Mouse (Mus musculus) olfactory bulb, adult 2 months (tissue): ENCODE measurements around the gene Ccnd2. TPM values are rescaled to one million over a fixed set of nuclear protein-coding genes. Genes with fewer than 3 reads are reported as not detected.
A peak's percentile ranks its signal among the peaks of the same experiment; 100 is the strongest.

ENCODE experiments used
- H3K27ac ChIP-seq: fragments of 200-500 bp; 2 replicates; pipeline ENCODE4 v1.5.1; 2012; ENCODE audit warnings: low read depth, low read length; ENCODE audit not compliant: insufficient read depth
- H3K4me1 ChIP-seq: fragments of 200-500 bp; 2 replicates; pipeline ENCODE4 v1.6.1; 2012; ENCODE audit warnings: low read length; ENCODE audit not compliant: control insufficient read depth, insufficient read depth
- H3K4me3 ChIP-seq: fragments of 200-500 bp; 2 replicates; pipeline ENCODE4 v1.5.1; 2012; ENCODE audit warnings: mild to moderate bottlenecking, low read depth, low read length, moderate library complexity; ENCODE audit not compliant: insufficient read depth
- CTCF ChIP-seq: fragments of 200-500 bp; IDR thresholded peaks from 2 replicates; pipeline ENCODE4 v1.5.1; 2012; ENCODE audit warnings: low read depth, mild to moderate bottlenecking, low read length, moderate library complexity; ENCODE audit not compliant: insufficient read depth
- POLR2A ChIP-seq: fragments of 200-500 bp; IDR thresholded peaks from 2 replicates; pipeline ENCODE4 v1.6.1; 2012; ENCODE audit warnings: mild to moderate bottlenecking, low read depth, low read length, moderate library complexity; ENCODE audit not compliant: insufficient read depth
- WGBS: fragments of 180-500 bp; shearing (Covaris S2); methylation state at CpG from one replicate; pipeline ENCODE4 v1.1.7; 2018; 5-methylcytosine and 5-hydroxymethylcytosine counted together
- polyA plus RNA-seq: library from polyadenylated mRNA; stranded (reverse); fragments of >200 nt; gene quantifications from 2 replicates; pipeline ENCODE4 v1.2.4, GENCODE M21; 2012; ENCODE audit warnings: low replicate concordance; ENCODE audit not compliant: missing spikeins, insufficient read depth, insufficient read length

The Ccnd2 gene
- polyA plus RNA-seq, 1 experiment = 47.9 TPM

DNA sequence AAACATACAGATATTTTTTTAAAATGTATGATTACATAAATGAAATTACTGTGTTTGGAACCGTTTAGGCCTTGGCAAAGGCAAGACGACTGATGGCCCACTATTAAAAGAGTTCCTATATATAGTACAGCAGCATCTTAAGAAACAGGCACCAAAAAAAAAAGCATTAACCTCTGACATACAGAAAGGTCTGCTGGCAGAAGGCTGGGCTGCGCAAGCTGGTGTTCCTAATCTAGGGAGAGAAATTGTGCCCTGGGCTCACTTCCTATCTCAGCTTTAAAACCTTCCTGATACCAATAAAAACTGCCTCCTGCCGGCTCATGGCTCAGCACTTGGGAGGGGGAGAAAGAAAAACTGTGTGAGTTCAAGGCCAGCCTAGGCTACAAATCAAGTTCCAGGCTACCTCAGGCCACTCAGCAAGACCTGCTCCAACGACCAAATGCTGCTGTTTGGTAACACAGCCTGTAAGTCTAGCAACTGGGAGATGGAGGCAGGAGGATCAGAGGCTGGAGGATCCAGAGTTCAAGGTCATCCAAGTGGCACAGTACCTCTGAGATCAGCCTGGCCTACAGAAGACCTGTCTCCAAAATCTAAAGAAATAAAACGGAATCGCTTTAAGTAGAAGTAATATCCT is 47.5 kb downstream of the Ccnd2 start:
- 73% methylated on average over 7 of the region's 7 CpGs for WGBS
- H3K4me1 ChIP-seq = peaks cover 2% of the 10 kb centered on the region; the same call in 1 of the 2 replicates
- no peak overlapping the region for H3K4me3 ChIP-seq
- H3K27ac ChIP-seq = no peak overlapping the region
- TF ChIP-seq POLR2A = no peak
- TF ChIP-seq CTCF = no peak

DNA sequence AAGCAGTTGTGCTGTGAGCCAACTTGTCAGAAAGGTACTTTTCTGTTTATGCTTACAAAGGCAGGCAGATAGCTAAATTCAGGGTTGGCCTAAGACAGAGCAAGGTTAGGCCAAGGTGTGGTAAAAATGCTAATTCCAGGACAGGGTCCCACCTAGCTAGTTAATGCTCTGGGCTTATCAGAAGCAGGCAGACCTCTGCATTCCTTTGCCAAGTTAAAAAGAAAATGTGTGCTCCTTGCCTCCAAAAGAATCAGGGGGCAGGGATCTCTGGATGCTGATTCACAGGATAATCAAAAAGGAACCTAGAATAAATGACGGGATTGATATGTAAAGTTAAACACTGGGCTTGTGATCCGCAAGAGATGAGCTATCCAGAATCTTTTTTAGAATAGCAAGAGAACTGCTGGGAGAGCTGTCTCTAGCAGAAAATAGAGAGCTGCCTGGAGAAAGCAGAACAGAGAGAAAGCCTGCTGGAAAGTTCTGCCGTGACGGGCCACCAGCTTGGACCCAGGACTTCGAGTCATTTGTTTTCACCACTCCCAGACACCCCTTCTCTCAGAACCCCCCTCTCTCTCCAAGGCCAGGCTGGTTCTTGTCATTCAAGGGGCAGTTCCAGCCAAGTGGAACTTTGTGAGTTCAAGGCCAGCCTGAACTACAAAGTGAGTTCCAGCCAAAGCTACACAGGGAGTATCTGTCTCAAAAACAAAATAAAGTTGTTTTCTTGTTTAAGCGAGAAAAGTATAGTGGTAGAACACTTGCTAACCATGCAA is 48.3 kb downstream of the Ccnd2 start:
- no peak overlapping the region for H3K27ac ChIP-seq
- H3K4me3 ChIP-seq = no peak overlapping the region
- TF ChIP-seq POLR2A (no peak), CTCF (no peak)
- 91% methylated on average over 6 of the region's 6 CpGs for WGBS
- peaks cover 2% of the 10 kb centered on the region; the same call in 1 of the 2 replicates for H3K4me1 ChIP-seq

DNA sequence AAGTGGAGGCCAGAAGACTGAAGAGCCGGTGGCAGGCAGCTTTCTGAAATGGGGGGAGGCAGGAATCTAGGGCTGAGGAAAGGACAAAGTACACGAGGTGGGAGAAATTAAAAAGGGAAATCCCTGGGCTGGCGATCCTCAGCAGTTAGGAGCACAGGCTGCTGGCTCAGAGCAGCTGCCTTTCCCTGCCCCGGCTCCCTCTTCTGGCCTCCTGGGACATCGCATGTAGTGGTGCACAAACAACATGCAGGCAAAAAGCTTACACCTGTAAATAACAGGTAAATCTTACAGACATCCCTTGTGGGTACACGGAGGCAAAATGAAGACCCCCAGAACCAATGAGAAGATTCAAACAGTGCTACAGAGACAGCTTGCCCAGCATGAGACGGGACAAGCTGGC is 57.4 kb downstream of the Ccnd2 start:
- Histone ChIP-seq H3K27ac (no peak overlapping the region), H3K4me3 (no peak overlapping the region), H3K4me1 (no peaks in the 10 kb centered on the region)
- WGBS = 55% methylated on average over 7 of the region's 7 CpGs
- TF ChIP-seq CTCF = 0 out of 2 replicates have a peak, but pooled peaks have one; percentile 17
- TF ChIP-seq POLR2A = no peak

DNA sequence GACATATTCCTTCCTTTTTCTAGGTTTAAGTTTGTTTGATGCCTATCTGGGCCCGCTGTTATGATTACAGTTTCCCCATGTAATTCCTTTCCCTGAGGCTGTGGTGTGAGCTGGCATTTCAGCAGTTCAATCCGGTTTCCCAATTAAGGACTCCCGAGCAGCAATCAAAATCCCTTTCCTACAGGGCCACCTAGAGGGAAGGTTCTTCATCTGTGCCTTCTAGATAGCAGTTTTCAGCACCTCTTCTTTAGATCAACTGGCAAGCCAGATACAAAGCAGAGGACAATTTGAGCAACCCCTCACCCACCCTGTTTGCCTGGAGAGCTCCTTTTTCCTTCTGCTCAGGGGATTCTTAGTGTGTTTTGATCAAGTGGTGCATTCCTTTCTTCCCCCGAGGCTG is 65.3 kb downstream of the Ccnd2 start:
- no peak for TF ChIP-seq CTCF
- H3K27ac ChIP-seq = no peak overlapping the region
- WGBS = 37% methylated on average over 4 of the region's 4 CpGs
- H3K4me3 ChIP-seq = no peak overlapping the region
- no peaks in the 10 kb centered on the region for H3K4me1 ChIP-seq

DNA sequence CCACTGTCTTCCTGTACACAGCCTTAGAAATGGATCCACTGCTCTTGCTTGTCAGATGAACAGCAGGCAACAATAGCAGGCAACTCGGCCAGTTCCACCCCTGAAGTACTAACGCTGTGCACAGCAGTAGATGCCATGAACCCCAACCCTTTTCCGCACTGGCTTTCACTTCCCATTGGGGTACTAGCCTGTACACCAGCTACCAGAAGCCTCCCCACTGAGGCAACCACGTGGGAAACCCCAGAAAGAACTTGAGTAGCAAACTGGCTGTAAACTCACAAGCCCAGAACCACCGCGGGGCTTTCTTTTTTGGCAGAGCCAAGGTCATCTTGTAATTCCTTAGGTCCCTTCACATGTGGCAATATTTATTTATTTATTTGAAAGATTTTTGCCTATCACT is 70.2 kb downstream of the Ccnd2 start:
- Histone ChIP-seq H3K4me1 (no peaks in the 10 kb centered on the region), H3K27ac (no peak overlapping the region), H3K4me3 (no peak overlapping the region)
- TF ChIP-seq CTCF (no peak), POLR2A (no peak)
- WGBS = 83% methylated on average over 6 of the region's 6 CpGs

DNA sequence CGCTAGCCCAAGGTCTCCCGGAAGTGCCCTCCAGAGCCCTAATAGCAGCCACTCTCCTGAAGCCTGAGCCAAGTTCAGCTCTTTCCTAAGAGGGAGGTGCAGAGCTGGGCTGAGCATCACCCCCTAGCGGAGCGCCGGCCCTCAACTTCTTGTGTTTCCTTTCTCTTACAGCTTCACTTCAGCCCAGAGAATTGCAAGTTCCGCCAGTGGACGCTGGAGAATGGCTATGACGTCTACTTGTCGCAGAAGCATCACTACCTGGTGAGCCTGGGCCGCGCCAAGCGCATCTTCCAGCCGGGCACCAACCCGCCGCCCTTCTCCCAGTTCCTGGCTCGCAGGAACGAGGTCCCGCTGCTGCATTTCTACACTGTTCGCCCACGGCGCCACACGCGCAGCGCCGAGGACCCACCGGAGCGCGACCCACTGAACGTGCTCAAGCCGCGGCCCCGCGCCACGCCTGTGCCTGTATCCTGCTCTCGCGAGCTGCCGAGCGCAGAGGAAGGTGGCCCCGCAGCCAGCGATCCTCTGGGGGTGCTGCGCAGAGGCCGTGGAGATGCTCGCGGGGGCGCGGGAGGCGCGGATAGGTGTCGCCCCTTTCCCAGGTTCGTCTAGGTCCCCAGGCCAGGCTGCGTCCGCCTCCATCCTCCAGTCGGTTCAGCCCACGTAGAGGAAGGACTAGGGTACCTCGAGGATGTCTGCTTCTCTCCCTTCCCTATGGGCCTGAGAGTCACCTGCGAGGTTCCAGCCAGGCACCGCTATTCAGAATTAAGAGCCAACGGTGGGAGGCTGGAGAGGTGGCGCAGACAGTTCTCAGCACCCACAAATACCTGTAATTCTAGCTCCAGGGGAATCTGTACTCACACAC is 71.9 kb downstream of the Ccnd2 start:
- 2% methylated on average over 59 of the region's 59 CpGs for WGBS
- no peaks in the 10 kb centered on the region for H3K4me1 ChIP-seq
- H3K4me3 ChIP-seq = peak overlapping the region; percentile 68
- no peak overlapping the region for H3K27ac ChIP-seq
- TF ChIP-seq POLR2A (no peak), CTCF (0 out of 2 replicates have a peak, but pooled peaks have one; percentile 36)

Other genes with a start within 250 kb of the Ccnd2 start
- gene Dyrk4, start 230.4 kb downstream of the Ccnd2 start, polyA plus RNA-seq = not detected in 2 replicates
- not detected in 2 replicates for gene Rad51ap1, start 212.6 kb downstream of the Ccnd2 start, polyA plus RNA-seq
- gene D6Wsu163e, start 212.2 kb downstream of the Ccnd2 start, polyA plus RNA-seq = not detected in 2 replicates
- not detected in 2 replicates for gene Fgf6, start 136.6 kb downstream of the Ccnd2 start, polyA plus RNA-seq
- gene Fgf23, start 79.3 kb downstream of the Ccnd2 start, polyA plus RNA-seq = not detected in 2 replicates
- not detected in 2 replicates for gene Tigar, start 42.6 kb downstream of the Ccnd2 start, polyA plus RNA-seq